Mouse (Mus musculus) lung, adult 2 months (tissue): ENCODE results near the gene Ccdc62. TPM values are rescaled to one million over a fixed set of nuclear protein-coding genes. Genes with fewer than 3 reads are reported as not detected.

Experiments used
- DNase-seq: peaks from one replicate; pipeline ENCODE4 v3.0.0; 2022
- H3K4me1 ChIP-seq: fragments of 200-500 bp; 2 replicates; pipeline ENCODE4 v1.6.1; 2011; ENCODE audit warnings: low read length; ENCODE audit not compliant: control insufficient read depth, insufficient read depth
- H3K4me3 ChIP-seq: fragments of 200-500 bp; replicated peaks from 2 replicates; pipeline ENCODE3; 2011; ENCODE audit warnings: low read depth, mild to moderate bottlenecking, control low read depth, low read length; ENCODE audit errors: extremely low read depth
- CTCF ChIP-seq: fragments of 200-500 bp; IDR thresholded peaks from 2 replicates; pipeline ENCODE4 v1.5.1; 2011; ENCODE audit warnings: mild to moderate bottlenecking, low read length, control low read depth; ENCODE audit not compliant: insufficient read depth
- POLR2A ChIP-seq: fragments of 200-500 bp; IDR thresholded peaks from 2 replicates; pipeline ENCODE4 v1.6.1; 2011; ENCODE audit warnings: low read depth, mild to moderate bottlenecking, control low read depth, low read length, borderline replicate concordance; ENCODE audit errors: extremely low read depth
- WGBS: fragments of 180-500 bp; shearing (Covaris S2); methylation state at CpG from one replicate; pipeline ENCODE4 v1.1.7; 2018; 5-methylcytosine and 5-hydroxymethylcytosine counted together
- polyA plus RNA-seq: library from polyadenylated mRNA; depleted of rRNA; stranded (reverse); fragments of >200 nt; gene quantifications from 2 replicates; pipeline ENCODE4 v1.2.3, GENCODE M21; 2012; rRNA removed

Ccdc62 gene
- polyA plus RNA-seq, 1 experiment, result 3.2 TPM

- TF ChIP-seq CTCF (no peak), POLR2A (no peak)
- WGBS, result 59% methylated on average over 2 of the region's 2 CpGs
- peaks cover 50% of the 10 kb centered on the region for H3K4me1 ChIP-seq
- DNase-seq, result no peak
- no peak overlapping the region for H3K4me3 ChIP-seq
These were observed 85.2 kb downstream of the Ccdc62 start for GRCm38 (mm10) chr5:124015727-124016126.

GRCm38 (mm10) chr5:124016291-124016821 lies 85.9 kb downstream of the Ccdc62 start:
- DNase-seq, result no peak
- H3K4me1 ChIP-seq, result peaks cover 49% of the 10 kb centered on the region
- no peak overlapping the region for H3K4me3 ChIP-seq
- TF ChIP-seq CTCF (no peak), POLR2A (no peak)
- WGBS, result 67% methylated on average over 7 of the region's 7 CpGs

GRCm38 (mm10) chr5:124017941-124018340 lies 87.5 kb downstream of the Ccdc62 start:
- H3K4me1 ChIP-seq, result peaks cover 43% of the 10 kb centered on the region
- no peak for TF ChIP-seq CTCF
- 55% methylated on average over 9 of the region's 9 CpGs for WGBS
- no peak overlapping the region for H3K4me3 ChIP-seq
- DNase-seq, result no peak

DNA sequence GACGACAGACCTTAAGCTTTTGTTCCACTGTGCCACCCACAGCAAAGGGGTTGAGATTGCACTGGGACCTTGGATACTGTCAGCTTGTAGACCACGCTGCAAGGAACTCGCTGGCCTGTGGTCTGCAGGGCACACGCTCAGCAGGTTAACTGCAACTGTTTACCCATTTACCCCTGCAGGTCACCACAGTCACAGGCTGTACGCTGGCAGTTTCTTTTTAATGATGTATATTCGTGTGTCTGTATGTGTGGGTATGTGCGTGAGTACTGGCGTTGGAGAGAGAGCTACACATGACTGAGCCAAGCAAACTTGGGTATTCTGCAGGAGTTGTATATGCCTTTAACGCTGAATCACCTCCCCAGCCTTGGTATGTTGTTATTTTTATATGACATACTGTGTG lies 88.2 kb downstream of the Ccdc62 start:
- TF ChIP-seq POLR2A (no peak), CTCF (no peak)
- WGBS, result 71% methylated on average over 9 of the region's 9 CpGs
- Histone ChIP-seq H3K4me3 (no peak overlapping the region), H3K4me1 (peaks cover 43% of the 10 kb centered on the region)
- no peak for DNase-seq

Other genes with a start within 250 kb of the Ccdc62 start
- gene Clip1, start 246.1 kb upstream of the Ccdc62 start, polyA plus RNA-seq, result 30.3 and 49.8 TPM in 2 replicates
- 26.8 and 29.5 TPM in 2 replicates for gene Zcchc8, start 209.6 kb upstream of the Ccdc62 start, polyA plus RNA-seq
- gene Rsrc2, start 181.3 kb upstream of the Ccdc62 start, polyA plus RNA-seq, result 8.7 and 16.0 TPM in 2 replicates
- 0.34 and 1.3 TPM in 2 replicates for gene Kntc1, start 181.0 kb upstream of the Ccdc62 start, polyA plus RNA-seq
- gene Hcar2, start 65.2 kb upstream of the Ccdc62 start, polyA plus RNA-seq, result 6.0 and 12.9 TPM in 2 replicates
- gene Hcar1, start 50.7 kb upstream of the Ccdc62 start, polyA plus RNA-seq, result 1.4 and 2.7 TPM in 2 replicates
- 18.7 and 20.3 TPM in 2 replicates for gene Denr, start 23.5 kb upstream of the Ccdc62 start, polyA plus RNA-seq
- gene Gm43518, start 3.3 kb upstream of the Ccdc62 start, polyA plus RNA-seq, result 0.41 and 0.53 TPM in 2 replicates
- 31.9 and 36.4 TPM in 2 replicates for gene Hip1r, start 42.9 kb downstream of the Ccdc62 start, polyA plus RNA-seq
- gene Vps37b, start 101.6 kb downstream of the Ccdc62 start, polyA plus RNA-seq, result 36.6 and 39.3 TPM in 2 replicates
- gene Abcb9, start 165.1 kb downstream of the Ccdc62 start, polyA plus RNA-seq, result 7.7 and 7.8 TPM in 2 replicates
- 42.4 and 52.2 TPM in 2 replicates for gene Ogfod2, start 181.6 kb downstream of the Ccdc62 start, polyA plus RNA-seq
- 32.3 and 33.6 TPM in 2 replicates for gene Arl6ip4, start 185.4 kb downstream of the Ccdc62 start, polyA plus RNA-seq